Mouse (Mus musculus) liver, embryonic 15.5 days (tissue): ENCODE measurements around the gene Plekhg2. TPM values are rescaled to one million over a fixed set of nuclear protein-coding genes. Genes with fewer than 3 reads are reported as not detected.

Source experiments
- ATAC-seq: fragments of 200-750 bp; cut with Nextera tagmentation; 2 replicates; pipeline ENCODE4 v1.8.0; 2017; ENCODE audit warnings: moderate number of reproducible peaks, mild to moderate bottlenecking, moderate library complexity; ENCODE audit not compliant: insufficient read depth
- H3K27ac ChIP-seq: fragments of 300-500 bp; sonication (generic); replicated peaks from 2 replicates; pipeline ENCODE4 v1.5.1; 2015; ENCODE audit warnings: mild to moderate bottlenecking, inconsistent platforms
- H3K27me3 ChIP-seq: fragments of 300-500 bp; sonication (generic); 2 replicates; pipeline ENCODE4 v1.6.1; 2015; ENCODE audit warnings: mild to moderate bottlenecking, inconsistent platforms
- H3K36me3 ChIP-seq: fragments of 300-500 bp; sonication (generic); replicated peaks from 2 replicates; pipeline ENCODE4 v1.6.1; 2015; ENCODE audit warnings: moderate library complexity, mild to moderate bottlenecking, inconsistent platforms
- H3K4me1 ChIP-seq: fragments of 300-500 bp; sonication (generic); replicated peaks from 2 replicates; pipeline ENCODE4 v1.6.1; 2015; ENCODE audit warnings: inconsistent platforms
- H3K4me2 ChIP-seq: fragments of 300-500 bp; sonication (generic); 2 replicates; pipeline ENCODE4 v1.6.1; 2015; ENCODE audit warnings: moderate library complexity, mild to moderate bottlenecking, inconsistent platforms
- H3K4me3 ChIP-seq: fragments of 300-500 bp; sonication (generic); replicated peaks from 2 replicates; pipeline ENCODE4 v1.5.1; 2015; ENCODE audit warnings: mild to moderate bottlenecking, inconsistent platforms
- H3K9ac ChIP-seq: fragments of 300-500 bp; sonication (generic); 2 replicates; pipeline ENCODE4 v1.6.1; 2015; ENCODE audit warnings: moderate library complexity, mild to moderate bottlenecking, inconsistent platforms
- H3K9me3 ChIP-seq: fragments of 300-500 bp; sonication (generic); replicated peaks from 2 replicates; pipeline ENCODE4 v1.6.1; 2016; ENCODE audit warnings: inconsistent platforms
- WGBS: fragments of 180-500 bp; shearing (Covaris S2); methylation state at CpG from one replicate; pipeline ENCODE4 v1.1.7; 2015; ENCODE audit warnings: mixed read lengths; ENCODE audit not compliant: insufficient replicate concordance; 5-methylcytosine and 5-hydroxymethylcytosine counted together
- polyA plus RNA-seq: library from polyadenylated mRNA; unstranded; fragments of >200 nt; fragmentation: Nextera tagmentation; extraction: Ambion mirVana; gene quantifications from 2 replicates; pipeline ENCODE4 v1.2.1, GENCODE M21; 2015

The Plekhg2 gene
- polyA plus RNA-seq = 4.5 and 5.1 TPM in 2 replicates

DNA sequence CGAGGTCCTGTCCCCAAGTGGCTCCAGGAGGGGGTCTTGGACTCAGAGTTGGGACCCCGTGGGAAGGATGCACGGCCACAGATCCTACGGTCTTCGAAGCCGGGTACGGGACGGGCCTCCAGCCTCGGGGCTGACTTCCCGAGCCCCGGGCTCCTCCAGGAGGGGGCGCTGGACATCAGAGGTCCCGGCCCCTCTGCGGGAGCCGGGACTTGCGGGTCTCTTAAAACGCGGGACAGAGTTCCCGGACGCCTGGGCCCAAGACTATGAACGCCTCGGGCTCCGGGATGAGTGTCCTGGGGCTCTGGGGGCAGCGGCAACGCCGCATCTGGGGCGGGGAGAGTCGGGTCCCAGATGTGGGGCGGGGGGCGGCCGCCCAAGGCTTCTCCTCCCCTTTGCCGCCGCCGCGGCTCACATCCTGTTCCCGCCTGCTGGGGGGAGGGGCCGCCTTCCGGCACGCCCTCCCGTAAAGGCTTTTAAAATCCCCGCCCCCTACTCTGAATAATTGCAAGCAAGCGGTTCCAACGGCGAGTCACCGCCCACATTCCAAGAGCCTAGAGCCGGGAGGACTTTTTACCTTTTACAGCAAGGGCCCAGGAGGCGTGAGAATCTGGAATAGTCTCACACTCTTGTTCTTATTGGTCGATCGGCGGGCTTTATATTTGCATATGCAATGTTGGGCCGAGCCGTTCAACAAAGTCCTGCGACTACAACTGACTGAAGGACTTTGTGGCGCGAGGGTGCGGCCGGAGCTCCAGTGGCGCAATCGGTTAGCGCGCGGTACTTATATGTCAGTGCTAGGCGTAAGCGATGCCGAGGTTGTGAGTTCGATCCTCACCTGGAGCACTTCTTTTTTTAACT, at the start of gene Plekhg2:
Gene Plekhg2 (minus strand): TSS at position 349 of the 858 bp plus-strand sequence.
- H3K9ac ChIP-seq = peak within 1 kb of the TSS; percentile 68
- H3K36me3 ChIP-seq = peaks cover 2% of the 10 kb centered on the region
- peak within 1 kb of the TSS; percentile 71 for H3K4me3 ChIP-seq
- ATAC-seq = peak; percentile 83
- peak within 1 kb of the TSS; percentile 82 for H3K27ac ChIP-seq
- H3K27me3 ChIP-seq = peaks cover 16% of the 10 kb centered on the region
- WGBS = under 1% methylated on average over 66 of the region's 66 CpGs
- no peaks in the 10 kb centered on the region for H3K9me3 ChIP-seq
- peak within 1 kb of the TSS; percentile 95 for H3K4me2 ChIP-seq
- peaks cover 70% of the 10 kb centered on the region for H3K4me1 ChIP-seq

DNA sequence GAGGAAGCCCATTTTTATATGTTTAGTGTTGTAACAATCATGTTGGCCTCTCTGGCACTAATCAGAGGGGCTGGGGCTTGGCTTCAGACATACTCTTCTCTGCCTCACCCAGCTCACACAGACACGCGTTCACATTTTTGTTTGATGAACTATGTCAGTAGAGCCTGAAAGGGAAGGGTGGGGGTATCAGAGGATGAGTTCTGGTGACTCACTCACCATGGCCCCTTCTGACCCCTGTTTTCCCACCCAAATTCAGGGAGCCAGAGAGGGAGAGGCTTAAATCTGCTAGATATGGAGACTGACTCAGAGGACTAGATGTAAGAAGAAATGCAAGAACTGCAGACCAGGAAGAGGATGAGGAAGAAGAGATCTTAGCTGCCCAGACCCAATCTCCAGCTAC, 47.0 kb upstream of the Plekhg2 start:
- no peak for ATAC-seq
- 96% methylated on average over 2 of the region's 2 CpGs for WGBS
- Histone ChIP-seq H3K36me3 (peaks cover 96% of the 10 kb centered on the region), H3K9ac (no peak overlapping the region), H3K4me2 (no peak overlapping the region), H3K27me3 (no peaks in the 10 kb centered on the region), H3K4me1 (no peaks in the 10 kb centered on the region; the same call in 1 of the 2 replicates), H3K27ac (no peak overlapping the region), H3K9me3 (no peaks in the 10 kb centered on the region), H3K4me3 (no peak overlapping the region)

DNA sequence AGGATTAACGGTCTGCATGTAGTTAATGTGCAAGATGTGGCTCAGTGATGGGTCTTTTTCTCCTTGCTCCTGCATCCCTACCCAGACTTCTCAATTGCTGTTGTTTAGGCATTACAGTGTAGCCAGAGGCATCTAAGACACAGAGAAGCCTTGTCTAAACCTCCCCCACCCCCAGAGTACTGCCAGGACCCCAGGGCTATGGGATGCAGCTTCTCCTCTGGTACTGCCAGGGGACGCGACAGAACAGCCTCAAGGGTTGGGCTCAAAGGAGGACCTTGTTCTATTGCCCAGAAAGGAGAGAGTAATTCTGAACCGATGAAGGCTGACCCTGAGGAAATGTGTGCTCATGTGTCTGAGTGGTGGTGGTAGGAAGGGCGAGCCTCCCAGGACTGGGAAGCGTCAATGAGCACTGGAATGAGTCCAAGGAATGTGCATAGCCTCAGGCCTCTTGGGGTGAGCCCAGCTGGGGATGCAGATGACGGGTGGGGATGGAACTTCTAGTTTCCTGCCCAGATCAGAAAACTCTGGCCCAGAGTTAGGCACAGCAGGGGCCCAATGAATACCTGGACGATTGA, 45.8 kb upstream of the Plekhg2 start:
- H3K36me3 ChIP-seq = peaks cover 99% of the 10 kb centered on the region
- H3K4me3 ChIP-seq = no peak overlapping the region
- no peak overlapping the region for H3K4me2 ChIP-seq
- ATAC-seq = no peak
- WGBS = 83% methylated on average over 8 of the region's 8 CpGs
- no peaks in the 10 kb centered on the region for H3K9me3 ChIP-seq
- H3K4me1 ChIP-seq = no peaks in the 10 kb centered on the region
- H3K27me3 ChIP-seq = no peaks in the 10 kb centered on the region
- H3K9ac ChIP-seq = no peak overlapping the region
- H3K27ac ChIP-seq = no peak overlapping the region

DNA sequence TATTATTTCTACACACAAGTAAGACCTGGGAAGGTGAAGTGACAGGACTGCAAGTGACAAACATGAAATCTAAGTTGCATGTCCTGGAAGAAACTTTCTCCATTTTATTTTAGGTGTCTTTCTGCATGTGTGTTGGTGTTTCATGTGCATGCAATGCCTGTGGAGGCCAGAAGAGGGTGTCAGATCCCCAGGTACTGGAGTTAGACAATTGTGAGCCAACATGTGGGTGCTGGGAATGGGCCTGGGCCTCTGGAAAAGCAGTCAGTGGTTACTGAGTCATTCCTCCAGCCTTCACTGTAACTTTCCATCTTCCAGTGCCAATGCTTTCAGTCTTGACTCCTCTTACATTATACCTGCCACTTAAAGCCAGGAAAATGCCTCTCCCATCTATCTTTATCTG, 45.0 kb upstream of the Plekhg2 start:
- no peaks in the 10 kb centered on the region for H3K27me3 ChIP-seq
- no peak overlapping the region for H3K9ac ChIP-seq
- peaks cover 99% of the 10 kb centered on the region for H3K36me3 ChIP-seq
- no peak overlapping the region for H3K27ac ChIP-seq
- H3K4me3 ChIP-seq = no peak overlapping the region
- no peak for ATAC-seq
- H3K4me2 ChIP-seq = no peak overlapping the region
- no peaks in the 10 kb centered on the region for H3K4me1 ChIP-seq
- H3K9me3 ChIP-seq = no peaks in the 10 kb centered on the region

DNA sequence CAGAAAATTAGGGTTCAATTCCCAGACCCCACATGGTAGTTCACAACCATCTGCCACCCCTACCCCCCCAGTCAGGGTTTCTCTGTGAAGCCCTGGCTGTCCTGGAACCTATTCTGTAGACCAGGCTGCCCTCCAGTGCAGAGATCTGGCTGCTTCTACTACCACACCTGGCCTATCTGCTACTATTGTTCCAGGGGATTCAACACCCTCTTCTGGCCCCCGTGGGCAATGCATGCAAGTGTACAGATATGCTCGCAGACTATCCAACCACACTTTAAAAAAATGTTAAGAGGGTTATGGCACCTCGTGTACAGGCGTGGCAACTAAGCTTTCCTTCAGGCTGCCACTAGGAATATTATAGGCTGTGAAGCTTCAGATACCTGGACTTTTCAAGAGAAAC, 40.4 kb upstream of the Plekhg2 start:
- 0 out of 2 replicates have a peak, but pooled peaks cover 3% of the 10 kb centered on the region for H3K4me1 ChIP-seq
- no peak overlapping the region for H3K27ac ChIP-seq
- no peak for ATAC-seq
- peaks cover 94% of the 10 kb centered on the region for H3K36me3 ChIP-seq
- no peak overlapping the region for H3K4me3 ChIP-seq
- 51% methylated on average over 4 of the region's 4 CpGs for WGBS
- no peak overlapping the region for H3K4me2 ChIP-seq
- H3K27me3 ChIP-seq = no peaks in the 10 kb centered on the region
- H3K9me3 ChIP-seq = no peaks in the 10 kb centered on the region
- no peak overlapping the region for H3K9ac ChIP-seq

DNA sequence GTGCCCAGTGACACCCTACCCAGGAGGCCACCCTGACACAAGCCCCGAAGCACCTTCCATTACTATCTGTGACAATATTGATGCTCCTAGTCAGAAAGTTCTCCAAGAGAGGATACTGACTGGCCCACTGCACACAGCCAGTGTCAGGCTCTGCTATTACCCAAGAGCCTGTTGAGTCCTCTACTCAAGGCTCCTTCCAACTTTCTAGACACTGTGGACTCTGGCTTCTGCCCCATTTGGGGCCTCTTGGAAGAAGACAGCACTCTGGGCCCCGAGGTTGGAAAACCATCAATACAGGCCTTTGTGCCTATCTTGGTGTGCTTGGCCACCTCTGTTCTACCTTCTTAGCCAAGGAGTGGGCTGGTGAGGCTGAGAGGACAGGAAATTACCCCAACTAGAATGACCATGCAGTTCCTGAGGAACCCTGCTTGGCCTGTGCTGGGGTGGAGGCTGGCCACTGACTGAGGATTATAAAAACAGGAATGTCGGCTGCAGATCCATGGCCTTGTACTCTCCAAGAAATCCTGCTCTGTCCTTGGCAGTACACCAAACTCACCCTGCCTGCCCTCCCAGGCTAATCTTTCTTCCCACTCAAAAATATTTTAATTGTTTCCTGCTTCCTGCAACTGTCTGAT, 38.6 kb upstream of the Plekhg2 start:
- Histone ChIP-seq H3K4me2 (no peak overlapping the region), H3K27ac (no peak overlapping the region), H3K4me1 (0 out of 2 replicates have a peak, but pooled peaks cover 3% of the 10 kb centered on the region), H3K27me3 (no peaks in the 10 kb centered on the region), H3K9me3 (no peaks in the 10 kb centered on the region), H3K36me3 (peaks cover 94% of the 10 kb centered on the region), H3K4me3 (no peak overlapping the region), H3K9ac (no peak overlapping the region)
- no peak for ATAC-seq
- 85% methylated on average over 3 of the region's 3 CpGs for WGBS

DNA sequence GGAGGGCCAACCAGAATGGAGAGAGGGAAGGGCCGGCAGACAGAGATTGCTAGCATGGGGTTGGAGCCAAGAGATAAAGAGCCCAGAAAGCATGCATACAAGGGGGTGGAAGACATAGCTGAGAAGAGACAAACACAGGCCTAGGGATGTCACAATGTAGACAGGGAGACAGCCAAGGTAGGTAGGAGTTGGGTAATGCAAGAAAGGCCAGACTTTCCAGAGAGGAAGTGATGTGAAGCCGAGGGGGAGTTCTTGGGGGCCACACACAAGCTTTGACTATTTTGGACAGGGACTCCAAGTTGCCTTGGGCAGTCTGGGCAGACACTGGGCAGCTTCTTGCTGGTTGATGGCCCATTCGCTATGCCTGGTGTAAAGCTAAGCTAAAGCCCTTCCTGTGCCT, 29.5 kb upstream of the Plekhg2 start:
- H3K9ac ChIP-seq = no peak overlapping the region
- 64% methylated on average over 3 of the region's 3 CpGs for WGBS

DNA sequence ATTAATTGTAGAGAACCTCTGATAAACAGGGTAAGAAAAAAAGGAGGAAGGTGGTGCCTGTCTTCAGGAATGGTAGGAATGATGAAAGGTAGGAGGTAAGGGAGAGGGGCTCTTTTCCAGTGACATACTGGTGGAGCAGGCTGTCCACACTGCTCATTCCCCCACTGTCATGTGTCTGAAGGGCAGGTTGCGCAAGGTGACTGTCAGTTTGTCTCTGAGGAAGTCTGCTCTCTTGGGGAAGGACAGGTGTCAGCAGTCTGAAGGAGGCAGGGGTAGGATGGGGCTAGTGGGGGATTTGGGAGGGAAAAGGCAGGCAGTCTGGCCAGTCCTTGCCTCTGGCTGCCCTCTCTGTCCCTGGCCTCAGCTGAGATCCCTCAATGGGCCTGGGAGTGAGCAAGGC, 28.6 kb upstream of the Plekhg2 start:
- Histone ChIP-seq H3K9me3 (no peaks in the 10 kb centered on the region), H3K9ac (no peak overlapping the region), H3K27me3 (no peaks in the 10 kb centered on the region), H3K4me1 (peaks cover 9% of the 10 kb centered on the region; the same call in 1 of the 2 replicates), H3K4me2 (no peak overlapping the region), H3K4me3 (no peak overlapping the region), H3K36me3 (peaks cover 93% of the 10 kb centered on the region), H3K27ac (no peak overlapping the region)
- 0 out of 2 replicates have a peak, but pooled peaks have one; percentile 14 for ATAC-seq
- 84% methylated on average over 1 of the region's 1 CpGs for WGBS

More for the DNA sequence above, 29.5 kb upstream of the Plekhg2 start:
- Histone ChIP-seq H3K4me3 (no peak overlapping the region), H3K36me3 (peaks cover 93% of the 10 kb centered on the region), H3K4me1 (peaks cover 9% of the 10 kb centered on the region; the same call in 1 of the 2 replicates), H3K27me3 (no peaks in the 10 kb centered on the region), H3K4me2 (no peak overlapping the region), H3K27ac (no peak overlapping the region), H3K9me3 (no peaks in the 10 kb centered on the region)
- ATAC-seq = no peak

DNA sequence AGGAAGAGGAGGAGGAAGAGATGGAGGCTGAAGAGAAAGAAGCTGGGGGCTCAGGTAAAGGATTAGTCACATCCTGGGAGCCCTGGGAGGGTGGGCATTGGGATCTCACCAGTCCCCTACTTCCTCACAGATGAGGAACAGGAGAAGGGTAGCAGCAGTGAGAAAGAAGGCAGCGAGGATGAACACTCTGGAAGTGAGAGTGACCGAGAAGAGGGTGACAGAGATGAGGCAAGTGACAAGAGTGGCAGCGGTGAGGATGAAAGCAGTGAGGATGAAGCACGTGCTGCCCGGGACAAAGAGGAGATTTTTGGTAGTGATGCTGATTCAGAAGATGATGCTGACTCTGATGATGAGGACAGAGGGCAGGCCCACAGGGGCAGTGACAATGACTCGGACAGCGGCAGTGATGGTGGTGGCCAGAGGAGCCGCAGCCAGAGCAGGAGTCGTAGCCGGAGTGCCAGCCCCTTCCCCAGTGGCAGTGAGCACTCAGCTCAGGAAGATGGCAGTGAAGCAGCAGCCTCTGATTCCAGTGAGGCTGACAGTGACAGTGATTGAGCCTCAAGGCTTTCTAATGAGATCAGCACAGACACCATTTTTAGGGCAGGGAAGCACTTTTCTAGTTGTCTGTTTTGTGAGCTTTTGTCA, 26.4 kb upstream of the Plekhg2 start:
- no peaks in the 10 kb centered on the region for H3K9me3 ChIP-seq
- no peak overlapping the region for H3K27ac ChIP-seq
- no peak overlapping the region for H3K4me3 ChIP-seq
- no peak overlapping the region for H3K9ac ChIP-seq
- H3K27me3 ChIP-seq = no peaks in the 10 kb centered on the region
- no peak overlapping the region for H3K4me2 ChIP-seq
- 82% methylated on average over 10 of the region's 10 CpGs for WGBS
- H3K4me1 ChIP-seq = peaks cover 16% of the 10 kb centered on the region
- peaks cover 84% of the 10 kb centered on the region for H3K36me3 ChIP-seq
- ATAC-seq = no peak

DNA sequence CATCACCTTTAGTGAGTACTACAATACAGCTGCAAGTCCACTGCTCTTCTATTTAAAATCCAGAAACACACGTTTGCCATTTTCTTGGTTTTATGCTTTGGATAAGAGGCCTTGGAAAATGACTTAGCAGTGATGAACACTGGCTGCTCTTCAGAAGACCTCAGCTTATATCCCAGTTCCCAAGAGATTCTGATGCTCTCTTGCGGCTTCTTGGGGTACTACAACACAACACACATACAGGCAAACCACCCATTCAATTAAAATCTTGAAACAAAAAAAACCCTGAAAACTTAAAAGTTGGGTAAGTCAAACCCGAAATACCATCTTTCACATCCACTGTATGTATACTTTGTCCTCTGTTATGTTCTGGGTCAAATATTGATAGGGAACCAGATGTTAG, 25.6 kb upstream of the Plekhg2 start:
- Histone ChIP-seq H3K9me3 (no peaks in the 10 kb centered on the region), H3K9ac (no peak overlapping the region), H3K27me3 (no peaks in the 10 kb centered on the region), H3K36me3 (peaks cover 75% of the 10 kb centered on the region), H3K4me2 (no peak overlapping the region), H3K4me3 (no peak overlapping the region), H3K4me1 (peaks cover 24% of the 10 kb centered on the region), H3K27ac (no peak overlapping the region)
- ATAC-seq = no peak
- WGBS = 50% methylated on average over 3 of the region's 3 CpGs

DNA sequence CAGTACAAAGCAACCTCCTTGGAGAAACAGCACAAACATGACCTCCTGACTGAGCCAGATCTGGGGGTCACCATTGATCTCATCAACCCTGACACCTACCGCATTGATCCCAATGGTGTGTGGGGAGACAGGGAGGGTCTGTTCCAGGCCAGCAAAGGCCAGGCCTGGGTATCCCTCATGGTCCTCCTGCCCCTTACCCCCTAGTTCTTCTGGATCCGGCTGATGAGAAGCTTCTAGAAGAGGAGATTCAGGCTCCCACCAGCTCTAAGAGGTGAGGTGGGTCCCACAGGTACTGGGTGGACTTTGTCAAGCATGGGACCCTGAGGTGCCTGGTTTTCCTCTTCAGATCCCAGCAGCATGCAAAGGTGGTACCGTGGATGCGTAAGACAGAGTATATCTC, 23.0 kb upstream of the Plekhg2 start:
- WGBS = 89% methylated on average over 4 of the region's 4 CpGs
- H3K36me3 ChIP-seq = peaks cover 54% of the 10 kb centered on the region
- no peaks in the 10 kb centered on the region for H3K9me3 ChIP-seq
- H3K9ac ChIP-seq = no peak overlapping the region
- H3K27ac ChIP-seq = no peak overlapping the region
- H3K4me2 ChIP-seq = no peak overlapping the region
- no peaks in the 10 kb centered on the region for H3K27me3 ChIP-seq
- peaks cover 31% of the 10 kb centered on the region for H3K4me1 ChIP-seq
- ATAC-seq = no peak
- H3K4me3 ChIP-seq = no peak overlapping the region
